Mouse (Mus musculus): ENCODE measurements around the gene Mlec. TPM values are rescaled to one million over a fixed set of nuclear protein-coding genes. Genes with fewer than 3 reads are reported as not detected.

Mlec gene
- polyA plus RNA-seq, 1 experiment from 2014 or later = 21.0 TPM

DNA sequence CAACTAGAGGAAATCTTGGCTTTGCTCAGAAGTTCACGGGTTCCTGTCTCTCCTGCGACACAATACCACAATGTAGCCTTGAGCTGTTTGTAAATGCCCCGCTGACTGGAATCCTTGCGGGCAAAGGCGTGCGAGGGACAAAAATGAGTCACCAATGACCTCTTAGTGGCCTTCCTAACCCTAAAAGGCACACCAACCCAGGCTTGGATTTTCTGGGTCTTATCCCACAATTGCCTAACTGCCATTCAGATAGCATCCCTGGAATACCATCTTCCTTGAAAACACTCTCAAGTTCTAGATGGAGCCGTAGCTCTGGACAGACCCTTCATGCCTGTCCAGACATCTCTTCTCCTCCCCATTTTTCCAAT, 34.8 kb upstream of the Mlec start:
- peaks cover 14% of the 10 kb centered on the region for H3K4me1 ChIP-seq (replicated peaks; ENCODE audit: control insufficient read depth, insufficient read depth, low read length)
- 14% methylated on average over 7 of the region's 7 CpGs for WGBS
- peak overlapping the region; percentile 80 for H3K9ac ChIP-seq
- no peaks in the 10 kb centered on the region for H3K9me3 ChIP-seq (ENCODE audit: control insufficient read depth, low read length)
- H3K27me3 ChIP-seq (ENCODE audit: control insufficient read depth, insufficient read depth, low read length) = peaks cover 47% of the 10 kb centered on the region
- ATAC-seq (ENCODE audit: low FRiP score) (no peak), DNase-seq (ENCODE audit: low spot score) (no peak)
- H3K36me3 ChIP-seq (replicated peaks; ENCODE audit: control insufficient read depth, insufficient read depth) = no peaks in the 10 kb centered on the region
- H3K27ac ChIP-seq = no peak overlapping the region
- H3K4me3 ChIP-seq (replicated peaks; ENCODE audit: low read length) = peak overlapping the region; percentile 70
- H3K4me2 ChIP-seq (replicated peaks) = peak overlapping the region; percentile 99

DNA sequence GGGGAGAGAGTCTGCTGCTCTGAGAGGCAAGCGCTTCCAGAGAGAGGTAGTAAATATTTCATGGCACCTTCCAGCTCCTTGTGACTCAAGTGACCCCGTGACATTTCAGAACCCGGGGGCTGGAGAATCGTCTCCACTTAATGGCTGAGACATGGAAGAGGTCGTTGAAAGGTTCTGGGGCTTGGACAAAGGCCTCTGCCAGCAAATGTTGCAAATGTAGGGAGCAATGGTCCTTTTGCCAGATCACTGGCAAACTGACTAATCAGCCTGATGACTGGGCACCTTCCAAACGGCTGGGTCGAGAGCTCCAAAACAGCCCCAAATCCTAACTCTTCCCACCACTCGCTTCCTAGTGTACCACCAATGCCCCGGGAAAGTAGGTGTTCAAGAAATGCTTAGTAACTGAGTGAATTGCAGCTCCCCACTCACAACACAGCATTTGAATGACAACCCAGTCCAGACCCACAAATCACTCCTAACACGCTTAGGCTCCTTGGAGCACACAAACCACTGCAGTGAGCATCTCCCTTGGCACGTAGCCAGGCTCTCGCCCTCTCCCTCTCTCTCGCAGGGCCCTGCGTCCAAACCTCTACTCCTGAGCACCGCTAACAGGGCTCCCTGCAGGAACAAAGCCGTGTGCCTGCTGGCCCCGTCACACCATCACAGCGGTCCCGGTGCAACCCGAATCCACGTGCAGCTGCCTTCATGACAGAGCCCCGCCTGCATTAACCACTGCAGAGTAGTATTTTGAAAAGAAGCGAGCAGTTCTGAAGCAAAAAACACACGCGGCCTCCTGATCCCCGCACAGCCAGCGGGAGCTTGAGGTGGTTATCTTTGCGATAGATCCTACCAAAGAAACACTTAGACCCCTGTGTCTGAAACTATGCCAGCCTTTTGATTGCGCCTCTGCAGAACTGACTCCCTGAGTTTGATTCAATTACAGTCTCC, 34.2 kb upstream of the Mlec start:
- Histone ChIP-seq H3K4me2 (replicated peaks) (peak overlapping the region; percentile 99), H3K9ac (peak overlapping the region; percentile 80), H3K4me1 (replicated peaks; ENCODE audit: control insufficient read depth, insufficient read depth, low read length) (peaks cover 19% of the 10 kb centered on the region), H3K36me3 (replicated peaks; ENCODE audit: control insufficient read depth, insufficient read depth) (no peaks in the 10 kb centered on the region), H3K27ac (no peak overlapping the region), H3K9me3 (ENCODE audit: control insufficient read depth, low read length) (no peaks in the 10 kb centered on the region), H3K27me3 (ENCODE audit: control insufficient read depth, insufficient read depth, low read length) (peaks cover 47% of the 10 kb centered on the region), H3K4me3 (replicated peaks; ENCODE audit: low read length) (peak overlapping the region; percentile 70)
- DNase-seq (ENCODE audit: low spot score) (peak; percentile 63), ATAC-seq (ENCODE audit: low FRiP score) (peak; percentile 25; the same call in 1 of the 2 replicates)
- 6% methylated on average over 29 of the region's 29 CpGs for WGBS

DNA sequence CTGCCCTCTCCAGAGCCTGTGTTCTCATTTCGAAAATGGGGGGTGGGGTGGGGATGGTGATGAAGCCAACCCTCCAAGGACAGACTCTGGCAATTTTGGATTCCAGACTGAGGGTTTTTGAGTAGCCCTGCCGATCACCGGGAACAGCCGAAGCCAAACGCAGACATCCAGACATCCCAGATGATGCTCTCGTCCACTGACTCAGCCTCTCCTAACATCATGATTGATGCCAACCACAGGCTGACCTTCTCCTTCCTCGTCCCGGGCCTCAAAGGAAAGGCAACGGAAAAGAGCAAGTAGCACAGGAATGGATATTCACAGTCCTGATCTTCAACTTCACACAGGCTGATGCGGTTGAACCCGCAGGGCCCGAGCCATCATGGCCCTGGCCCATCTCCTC, 32.1 kb upstream of the Mlec start:
- DNase-seq (ENCODE audit: low spot score) (no peak), ATAC-seq (ENCODE audit: low FRiP score) (no peak)
- Histone ChIP-seq H3K9ac (no peak overlapping the region), H3K36me3 (replicated peaks; ENCODE audit: control insufficient read depth, insufficient read depth) (no peaks in the 10 kb centered on the region), H3K27me3 (ENCODE audit: control insufficient read depth, insufficient read depth, low read length) (peaks cover 39% of the 10 kb centered on the region), H3K4me1 (replicated peaks; ENCODE audit: control insufficient read depth, insufficient read depth, low read length) (peaks cover 38% of the 10 kb centered on the region), H3K4me2 (replicated peaks) (no peak overlapping the region), H3K4me3 (replicated peaks; ENCODE audit: low read length) (no peak overlapping the region), H3K9me3 (ENCODE audit: control insufficient read depth, low read length) (no peaks in the 10 kb centered on the region), H3K27ac (no peak overlapping the region)
- 80% methylated on average over 12 of the region's 12 CpGs for WGBS

DNA sequence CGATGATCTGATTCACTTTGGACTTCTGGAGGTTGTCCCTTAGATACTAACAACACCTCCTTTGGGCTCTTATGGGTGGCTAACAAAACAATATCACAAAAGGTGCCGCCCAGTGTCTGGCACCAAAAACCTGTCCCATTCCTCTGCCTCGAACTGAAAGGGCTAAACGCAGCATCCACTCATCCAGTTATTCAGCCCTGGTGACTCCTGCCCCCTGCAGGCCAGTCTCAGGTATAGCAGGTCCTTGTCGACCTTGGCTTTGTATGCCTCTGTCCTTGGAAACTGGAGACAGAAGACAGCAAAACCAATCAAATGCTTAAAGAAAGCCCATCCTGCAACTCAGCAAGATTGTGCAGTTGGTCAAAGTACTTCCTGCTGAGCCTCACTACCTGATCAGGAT, 30.8 kb upstream of the Mlec start:
- WGBS = 46% methylated on average over 5 of the region's 5 CpGs
- Histone ChIP-seq H3K36me3 (replicated peaks; ENCODE audit: control insufficient read depth, insufficient read depth) (no peaks in the 10 kb centered on the region), H3K27me3 (ENCODE audit: control insufficient read depth, insufficient read depth, low read length) (peaks cover 39% of the 10 kb centered on the region), H3K9me3 (ENCODE audit: control insufficient read depth, low read length) (no peaks in the 10 kb centered on the region), H3K9ac (no peak overlapping the region), H3K27ac (no peak overlapping the region), H3K4me1 (replicated peaks; ENCODE audit: control insufficient read depth, insufficient read depth, low read length) (peaks cover 49% of the 10 kb centered on the region), H3K4me3 (replicated peaks; ENCODE audit: low read length) (no peak overlapping the region), H3K4me2 (replicated peaks) (no peak overlapping the region)
- DNase-seq (ENCODE audit: low spot score) = peak; percentile 66
- no peak for ATAC-seq (ENCODE audit: low FRiP score)

DNA sequence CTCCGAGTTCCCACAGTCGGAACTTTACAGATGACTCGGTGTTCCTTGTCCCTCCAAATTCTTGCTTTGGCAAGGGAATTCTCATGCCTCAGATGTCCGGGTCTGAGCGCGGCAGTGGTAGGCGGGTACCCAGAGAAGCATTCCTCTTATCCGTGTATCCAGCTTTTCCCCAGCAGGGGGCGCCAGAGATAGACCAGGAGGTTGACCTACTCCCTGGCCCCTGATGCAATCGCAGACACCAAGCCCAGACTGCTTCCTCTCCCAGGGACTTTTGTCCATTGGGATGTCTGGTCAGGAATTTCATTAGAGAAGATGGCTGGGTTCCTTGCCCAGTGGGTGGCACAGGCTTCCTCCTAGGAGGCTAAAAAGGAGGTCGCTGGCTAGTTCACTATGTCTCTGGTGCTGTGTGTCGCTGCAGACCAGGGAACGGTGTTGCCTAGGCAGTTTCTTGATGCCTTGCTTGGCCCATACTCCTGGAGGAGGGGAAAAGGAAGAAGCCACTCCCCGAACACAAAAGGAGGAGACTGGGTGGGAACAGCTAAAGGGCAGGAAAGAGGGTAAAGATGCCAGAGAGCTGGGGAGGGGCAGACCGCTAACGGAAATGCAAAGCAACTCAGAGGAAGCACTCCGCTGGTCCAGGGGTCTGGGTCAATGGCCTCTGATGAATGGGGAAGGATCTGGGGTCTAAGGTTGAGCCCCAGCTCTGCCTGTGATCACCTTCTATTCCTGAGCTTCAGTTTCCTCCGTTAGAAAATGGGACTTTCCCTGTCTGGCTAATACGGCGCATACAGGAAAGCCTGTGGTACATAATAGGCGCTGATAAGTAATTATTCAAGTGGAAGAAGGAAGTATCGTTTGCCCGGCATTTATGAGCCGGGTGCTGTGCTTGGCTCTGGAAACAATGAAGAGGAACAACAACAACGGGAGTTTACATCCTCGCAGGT, 29.5 kb upstream of the Mlec start:
- no peaks in the 10 kb centered on the region for H3K9me3 ChIP-seq (ENCODE audit: control insufficient read depth, low read length)
- no peak overlapping the region for H3K9ac ChIP-seq
- H3K4me1 ChIP-seq (replicated peaks; ENCODE audit: control insufficient read depth, insufficient read depth, low read length) = peaks cover 44% of the 10 kb centered on the region
- no peak overlapping the region; the same call in 1 of the 2 replicates for H3K4me3 ChIP-seq (replicated peaks; ENCODE audit: low read length)
- ATAC-seq (ENCODE audit: low FRiP score) (peak; percentile 55; the same call in 1 of the 2 replicates), DNase-seq (ENCODE audit: low spot score) (peak; percentile 88)
- peak overlapping the region; percentile 32 for H3K4me2 ChIP-seq (replicated peaks)
- H3K27ac ChIP-seq = peak overlapping the region; percentile 58; the same call in 1 of the 2 replicates
- H3K27me3 ChIP-seq (ENCODE audit: control insufficient read depth, insufficient read depth, low read length) = peaks cover 31% of the 10 kb centered on the region
- 17% methylated on average over 26 of the region's 26 CpGs for WGBS
- H3K36me3 ChIP-seq (replicated peaks; ENCODE audit: control insufficient read depth, insufficient read depth) = no peaks in the 10 kb centered on the region

DNA sequence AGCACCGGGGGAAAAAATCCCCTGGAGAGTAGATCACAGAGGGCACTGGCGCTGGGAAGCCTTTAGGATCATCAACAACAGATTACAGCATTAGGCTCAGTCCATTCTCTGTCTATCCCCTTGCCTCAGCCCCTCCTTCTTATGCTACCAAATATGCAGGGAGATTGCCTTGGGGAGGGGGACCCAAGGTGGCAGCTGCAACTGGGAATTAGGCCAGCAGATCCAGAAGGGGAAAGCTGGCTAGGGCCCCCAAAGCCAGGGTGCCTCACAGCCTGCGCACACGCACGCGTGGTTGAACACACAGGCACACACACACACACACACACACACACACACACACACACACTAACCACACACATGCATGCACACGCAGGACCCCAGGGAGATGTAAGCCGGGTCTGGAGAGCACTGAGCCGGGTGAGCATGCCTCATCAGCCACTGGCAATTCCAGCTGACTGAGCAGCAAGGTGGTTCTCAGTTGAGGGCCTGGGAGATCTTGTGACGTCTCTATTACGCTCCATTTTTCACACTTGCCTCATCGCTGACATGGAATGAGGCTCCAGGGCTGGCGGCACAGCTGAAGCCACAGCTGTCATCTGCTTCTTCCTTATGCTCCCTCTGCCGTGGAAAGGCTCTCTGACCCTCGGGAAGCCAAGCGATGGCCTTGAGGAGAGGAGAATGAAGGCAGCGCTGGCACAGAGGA, 28.5 kb upstream of the Mlec start:
- Histone ChIP-seq H3K4me1 (replicated peaks; ENCODE audit: control insufficient read depth, insufficient read depth, low read length) (peaks cover 41% of the 10 kb centered on the region), H3K36me3 (replicated peaks; ENCODE audit: control insufficient read depth, insufficient read depth) (no peaks in the 10 kb centered on the region), H3K4me3 (replicated peaks; ENCODE audit: low read length) (no peak overlapping the region; the same call in 1 of the 2 replicates), H3K9ac (no peak overlapping the region; the same call in 1 of the 2 replicates), H3K4me2 (replicated peaks) (peak overlapping the region; percentile 32), H3K27me3 (ENCODE audit: control insufficient read depth, insufficient read depth, low read length) (peaks cover 21% of the 10 kb centered on the region), H3K9me3 (ENCODE audit: control insufficient read depth, low read length) (no peaks in the 10 kb centered on the region), H3K27ac (peak overlapping the region; percentile 58)
- ATAC-seq (ENCODE audit: low FRiP score) = peak; percentile 44; the same call in 1 of the 2 replicates
- DNase-seq (ENCODE audit: low spot score) = peak; percentile 63
- WGBS = 23% methylated on average over 17 of the region's 17 CpGs

DNA sequence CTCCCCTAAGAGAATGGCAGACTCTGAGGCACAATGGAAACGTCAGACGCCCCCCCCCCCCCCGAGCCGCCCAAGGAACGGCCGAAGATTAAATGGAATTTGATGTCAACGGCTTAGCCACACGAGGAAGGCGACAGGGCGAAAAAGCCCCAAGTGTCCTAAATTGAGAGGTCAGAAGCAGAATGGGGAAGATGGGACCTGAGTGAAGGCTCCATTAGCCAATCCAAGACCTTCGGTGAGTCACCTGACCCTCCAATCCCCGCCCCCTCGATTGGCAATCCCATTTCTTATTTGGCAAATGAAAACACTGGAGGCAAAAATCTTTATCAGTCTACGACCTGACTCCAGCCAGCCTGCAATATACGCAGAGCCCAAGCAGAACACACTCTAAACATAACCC, 26.7 kb upstream of the Mlec start:
- H3K9ac ChIP-seq = peak overlapping the region; percentile 56
- ATAC-seq (ENCODE audit: low FRiP score) = 0 out of 2 replicates have a peak, but pooled peaks have one; percentile 45

DNA sequence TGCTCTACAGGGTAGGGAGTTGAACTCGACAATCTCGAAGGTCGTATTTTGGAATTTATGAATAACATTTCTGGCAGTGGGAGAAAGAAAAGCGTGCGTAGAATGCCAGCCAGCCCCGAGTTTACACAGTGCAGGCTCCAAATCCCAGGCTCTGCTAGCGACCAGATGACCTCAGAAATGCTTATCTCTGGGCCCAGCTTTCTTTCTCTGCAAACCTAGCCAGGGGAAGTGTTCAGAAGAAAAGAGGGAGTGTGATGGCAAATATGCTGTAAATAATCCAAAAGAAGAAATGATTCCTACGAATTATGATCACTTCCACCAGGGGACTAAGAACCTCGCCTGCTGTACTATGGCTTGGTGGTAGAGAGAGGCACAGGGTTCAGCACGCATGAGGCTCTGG, 25.5 kb upstream of the Mlec start:
- ATAC-seq (ENCODE audit: low FRiP score) = no peak
- no peak overlapping the region for H3K4me2 ChIP-seq (replicated peaks)
- 86% methylated on average over 10 of the region's 10 CpGs for WGBS

More for the DNA sequence above, 26.7 kb upstream of the Mlec start:
- 18% methylated on average over 15 of the region's 15 CpGs for WGBS
- DNase-seq (ENCODE audit: low spot score) = peak; percentile 80
- Histone ChIP-seq H3K27ac (peak overlapping the region; percentile 59), H3K4me1 (replicated peaks; ENCODE audit: control insufficient read depth, insufficient read depth, low read length) (peaks cover 41% of the 10 kb centered on the region), H3K36me3 (replicated peaks; ENCODE audit: control insufficient read depth, insufficient read depth) (no peaks in the 10 kb centered on the region), H3K4me3 (replicated peaks; ENCODE audit: low read length) (peak overlapping the region; percentile 26), H3K9me3 (ENCODE audit: control insufficient read depth, low read length) (no peaks in the 10 kb centered on the region), H3K27me3 (ENCODE audit: control insufficient read depth, insufficient read depth, low read length) (peaks cover 4% of the 10 kb centered on the region), H3K4me2 (replicated peaks) (peak overlapping the region; percentile 50)

More for the DNA sequence above, 25.5 kb upstream of the Mlec start:
- Histone ChIP-seq H3K27me3 (ENCODE audit: control insufficient read depth, insufficient read depth, low read length) (no peaks in the 10 kb centered on the region), H3K4me3 (replicated peaks; ENCODE audit: low read length) (no peak overlapping the region), H3K4me1 (replicated peaks; ENCODE audit: control insufficient read depth, insufficient read depth, low read length) (peaks cover 41% of the 10 kb centered on the region), H3K36me3 (replicated peaks; ENCODE audit: control insufficient read depth, insufficient read depth) (no peaks in the 10 kb centered on the region), H3K9ac (no peak overlapping the region), H3K27ac (no peak overlapping the region), H3K9me3 (ENCODE audit: control insufficient read depth, low read length) (no peaks in the 10 kb centered on the region)
- DNase-seq (ENCODE audit: low spot score) = no peak
